Mouse (Mus musculus) cortical plate, adult 2 months (tissue): Measurements from ENCODE around the gene Fkbp10.

Source experiments
- CTCF ChIP-seq: fragments of 200-500 bp; IDR thresholded peaks from 2 replicates; pipeline ENCODE4 v1.5.1; 2011; ENCODE audit warnings: mild to moderate bottlenecking, control low read depth, low read length; ENCODE audit not compliant: insufficient read depth; ENCODE audit errors: extremely low read depth
- POLR2A ChIP-seq: fragments of 200-500 bp; IDR thresholded peaks from 2 replicates; pipeline ENCODE4 v1.6.1; 2011; ENCODE audit warnings: mild to moderate bottlenecking, low read length, control low read depth; ENCODE audit not compliant: insufficient read depth; ENCODE audit errors: extremely low read depth

DNA sequence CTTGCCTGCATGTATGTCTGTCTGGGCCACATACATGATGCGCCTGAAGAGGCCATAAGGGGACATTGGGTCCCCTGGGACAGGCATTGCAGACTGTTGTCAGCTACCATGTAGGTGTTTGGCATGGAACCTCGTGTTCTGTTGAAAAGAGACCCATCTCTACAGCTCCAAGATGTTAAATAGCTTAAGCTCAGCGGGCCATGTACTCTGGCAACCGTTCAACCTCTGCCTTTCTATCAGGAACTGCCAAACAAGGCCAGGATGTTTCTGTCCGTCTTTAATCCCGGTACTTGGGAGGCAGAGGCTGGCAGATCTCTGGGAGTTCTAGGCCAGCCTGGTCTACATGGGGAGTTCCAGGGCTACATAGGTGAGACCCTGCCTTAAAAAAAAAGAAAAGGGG is 27.1 kb downstream of the Fkbp10 start:
- TF ChIP-seq POLR2A, result no peak
- TF ChIP-seq CTCF, result no peak
